Mouse (Mus musculus) kidney, postnatal 36 days (tissue): ENCODE measurements around the gene Ints11.

Experiments used
- DNase-seq, 2 experiments: peaks; one replicate each; pipeline ENCODE4 v3.0.0; 2021 to 2022; ENCODE audit warnings: mixed read lengths in 2 of 2

The Ints11 gene

GRCm38 (mm10) chr4:155869317-155870033, at the start of gene Ints11, which contains the start of gene Cptp:
TSS of gene Ints11 (plus strand) at chr4:155869546.
TSS of gene Cptp (minus strand) at chr4:155869440.
- DNase-seq, result peak; percentile 97 to 98

- DNase-seq, result peak in 1 of 2 experiments; percentile 59
Observed at GRCm38 (mm10) chr4:155821025-155821424, 48.3 kb upstream of the Ints11 start.

GRCm38 (mm10) chr4:155823443-155823842, 45.9 kb upstream of the Ints11 start:
- no peak for DNase-seq

- DNase-seq, result no peak
Observed at GRCm38 (mm10) chr4:155829866-155830265, 39.5 kb upstream of the Ints11 start.

GRCm38 (mm10) chr4:155830596-155830995, 38.8 kb upstream of the Ints11 start:
- DNase-seq, result no peak

GRCm38 (mm10) chr4:155831205-155831766, 38.1 kb upstream of the Ints11 start, which contains the start of gene Aurkaip1:
TSS of gene Aurkaip1 (plus strand) at chr4:155831272.
- DNase-seq, result peak; percentile 96 to 97

- peak in 1 of 2 experiments; percentile 62 for DNase-seq
Observed at GRCm38 (mm10) chr4:155831831-155832230, 37.5 kb upstream of the Ints11 start.

GRCm38 (mm10) chr4:155832321-155832720, 37.0 kb upstream of the Ints11 start:
- no peak for DNase-seq

GRCm38 (mm10) chr4:155833234-155833633, 36.1 kb upstream of the Ints11 start:
- no peak for DNase-seq

- DNase-seq, result peak; percentile 90 to 91
Observed at GRCm38 (mm10) chr4:155833836-155834235, 35.5 kb upstream of the Ints11 start.

- DNase-seq, result peak; percentile 63 to 68
Observed at GRCm38 (mm10) chr4:155837404-155838010, 31.8 kb upstream of the Ints11 start.

- peak in 1 of 2 experiments; percentile 28 for DNase-seq
Observed at GRCm38 (mm10) chr4:155838187-155839153, 30.9 kb upstream of the Ints11 start.

- peak; percentile 88 to 92 for DNase-seq
Observed at GRCm38 (mm10) chr4:155839483-155839910, 29.8 kb upstream of the Ints11 start, which contains the start of gene Mxra8. TSS of gene Mxra8 (plus strand) at chr4:155839680.

GRCm38 (mm10) chr4:155840076-155841002, 29.0 kb upstream of the Ints11 start:
- peak in 1 of 2 experiments; percentile 28 for DNase-seq

GRCm38 (mm10) chr4:155841003-155841454, 28.3 kb upstream of the Ints11 start:
- peak; percentile 81 to 84 for DNase-seq

GRCm38 (mm10) chr4:155841651-155842270, 27.6 kb upstream of the Ints11 start:
- DNase-seq, result no peak

- DNase-seq, result peak; percentile 75 to 84
Observed at GRCm38 (mm10) chr4:155843231-155843630, 26.1 kb upstream of the Ints11 start.

GRCm38 (mm10) chr4:155846871-155847578, 22.3 kb upstream of the Ints11 start, which contains the start of gene Dvl1:
TSS of gene Dvl1 (plus strand) at chr4:155847402.
- DNase-seq, result peak; percentile 91 to 96

GRCm38 (mm10) chr4:155847591-155848352, 21.6 kb upstream of the Ints11 start:
- peak; percentile 70 to 74 for DNase-seq
